Mouse (Mus musculus) left cerebral cortex, adult 2 months (tissue): Measurements from ENCODE around the gene Dner. TPM values are rescaled to one million over a fixed set of nuclear protein-coding genes. Genes with fewer than 3 reads are reported as not detected.

Experiments used
- DNase-seq, 2 experiments: peaks; one replicate each; pipeline ENCODE4 v3.0.0; 2021 to 2022; ENCODE audit warnings: low spot score in 2 of 2, mixed read lengths in 1 of 2; ENCODE audit errors: extremely low spot score in 1 of 2
- H3K27ac ChIP-seq: fragments of 200-600 bp; 2 replicates; pipeline ENCODE4 v1.8.1; 2022
- H3K4me3 ChIP-seq: fragments of 200-600 bp; 2 replicates; pipeline ENCODE4 v1.8.1; 2022
- CTCF ChIP-seq: fragments of 200-600 bp; IDR thresholded peaks from 2 replicates; pipeline ENCODE4 v1.8.1; 2022; ENCODE audit warnings: antibody characterized with exemption, mild to moderate bottlenecking, moderate library complexity
- intact Hi-C: fragments of 180-260 bp; cut with DNase I; formaldehyde crosslinking; loops from one replicate; pipeline ENCODE4 v1.15.1; 2025
- long read RNA-seq, 2 experiments: library from polyadenylated mRNA; stranded (forward); transcript quantifications; one replicate each; pipeline ENCODE4 v2.0.0; 2021; ENCODE audit warnings: borderline mapping rate in 2 of 2
- total RNA-seq, 2 experiments: library from RNA; stranded (reverse); gene quantifications; 2 replicates each; pipeline ENCODE4 v1.2.3; 2021

Gene Dner
- 100 to 1,000 TPM; 136 to 147 TPM for total RNA-seq
- long read RNA-seq, experiment 1, transcript Dner-201 (13 exons, 3,632 nt), result major isoform, 216 of 245 reads
- long read RNA-seq, experiment 1, partial matches to known transcripts, result 20 of 245 reads
- long read RNA-seq, experiment 1, other reads (novel, unspliced or antisense), result 9 of 245 reads
- long read RNA-seq, experiment 2, transcript Dner-201 (13 exons, 3,632 nt), result major isoform, 147 of 170 reads
- long read RNA-seq, experiment 2, partial matches to known transcripts, result 20 of 170 reads
- long read RNA-seq, experiment 2, other reads (novel, unspliced or antisense), result 3 of 170 reads

- peak within 1 kb of the TSS; percentile 81 for H3K27ac ChIP-seq
- peak; percentile 4 for TF ChIP-seq CTCF
Measured at GRCm38 (mm10) chr1:84695517-84696411, at the start of gene Dner. Gene Dner, minus strand, starts transcription at chr1:84696221.

GRCm38 (mm10) chr1:84742156-84742555, 46.1 kb upstream of the Dner start:
- Histone ChIP-seq H3K4me3 (no peak overlapping the region), H3K27ac (no peak overlapping the region)
- intact Hi-C loops, result no loop called here
- TF ChIP-seq CTCF, result no peak
- DNase-seq, result no peak

More at GRCm38 (mm10) chr1:84695517-84696411, at the start of gene Dner:
- peak within 1 kb of the TSS; percentile 90 for H3K4me3 ChIP-seq
- DNase-seq, result peak; percentile 79 to 84
- intact Hi-C loops, result loop anchor here (5.0 to 10.0 kb wide), 10 partner anchors 73 to 1511 kb away; no protein-coding TSS in a partner anchor

GRCm38 (mm10) chr1:84740080-84740479, 44.1 kb upstream of the Dner start:
- no peak overlapping the region for H3K27ac ChIP-seq
- DNase-seq, result no peak
- no peak for TF ChIP-seq CTCF
- intact Hi-C loops, result no loop called here
- H3K4me3 ChIP-seq, result no peak overlapping the region

- no peak for TF ChIP-seq CTCF
- intact Hi-C loops, result loop anchor here (5.0 to 10.0 kb wide), 2 partner anchors 100 to 148 kb away; partner anchors contain the start of gene Fbxo36
- Histone ChIP-seq H3K27ac (no peak overlapping the region), H3K4me3 (no peak overlapping the region)
- DNase-seq, result no peak
Measured at GRCm38 (mm10) chr1:84737097-84737496, 41.1 kb upstream of the Dner start.

GRCm38 (mm10) chr1:84733799-84734198, 37.8 kb upstream of the Dner start:
- Histone ChIP-seq H3K27ac (no peak overlapping the region), H3K4me3 (no peak overlapping the region)
- no peak for DNase-seq
- TF ChIP-seq CTCF, result peak; percentile 82
- intact Hi-C loops, result loop anchor here (10.0 kb wide), 1 partner anchor 151 kb away; no protein-coding TSS in a partner anchor

- intact Hi-C loops, result loop anchor here (10.0 kb wide), 1 partner anchor 153 kb away; no protein-coding TSS in a partner anchor
- no peak for TF ChIP-seq CTCF
- no peak for DNase-seq
- no peak overlapping the region for H3K4me3 ChIP-seq
- no peak overlapping the region for H3K27ac ChIP-seq
Measured at GRCm38 (mm10) chr1:84731763-84732162, 35.7 kb upstream of the Dner start.

GRCm38 (mm10) chr1:84722841-84723240, 26.8 kb upstream of the Dner start:
- intact Hi-C loops, result no loop called here
- TF ChIP-seq CTCF, result no peak

GRCm38 (mm10) chr1:84722371-84722770, 26.4 kb upstream of the Dner start:
- no peak overlapping the region for H3K27ac ChIP-seq
- no peak for DNase-seq
- no peak overlapping the region for H3K4me3 ChIP-seq
- no peak for TF ChIP-seq CTCF
- intact Hi-C loops, result no loop called here

More at GRCm38 (mm10) chr1:84722841-84723240, 26.8 kb upstream of the Dner start:
- no peak overlapping the region for H3K27ac ChIP-seq
- no peak for DNase-seq
- no peak overlapping the region for H3K4me3 ChIP-seq

- TF ChIP-seq CTCF, result no peak
- no peak for DNase-seq
- Histone ChIP-seq H3K27ac (no peak overlapping the region), H3K4me3 (no peak overlapping the region)
- intact Hi-C loops, result no loop called here
Measured at GRCm38 (mm10) chr1:84721942-84722341, 25.9 kb upstream of the Dner start.

- DNase-seq, result peak; percentile 73 to 78
- no peak for TF ChIP-seq CTCF
- Histone ChIP-seq H3K4me3 (peak overlapping the region; percentile 43), H3K27ac (peak overlapping the region; percentile 68)
- intact Hi-C loops, result no loop called here
Measured at GRCm38 (mm10) chr1:84709810-84710785, 14.1 kb upstream of the Dner start.

GRCm38 (mm10) chr1:84709406-84709805, 13.4 kb upstream of the Dner start:
- intact Hi-C loops, result no loop called here
- no peak for TF ChIP-seq CTCF
- no peak for DNase-seq
- peak overlapping the region; percentile 43 for H3K4me3 ChIP-seq
- no peak overlapping the region for H3K27ac ChIP-seq
